Mouse (Mus musculus) forebrain, embryonic 12.5 days (tissue): ENCODE measurements around the gene Map3k20. TPM values are rescaled to one million over a fixed set of nuclear protein-coding genes. Genes with fewer than 3 reads are reported as not detected.

Experiments
- ATAC-seq: fragments of 200-750 bp; cut with Nextera tagmentation; 2 replicates; pipeline ENCODE4 v1.8.0; 2017; ENCODE audit warnings: moderate TSS enrichment; ENCODE audit not compliant: low FRiP score
- H3K27ac ChIP-seq: fragments of 300-500 bp; sonication (generic); 2 replicates; pipeline ENCODE4 v1.5.1; 2016; ENCODE audit warnings: mild to moderate bottlenecking
- H3K27me3 ChIP-seq: fragments of 300-500 bp; sonication (generic); 2 replicates; pipeline ENCODE4 v1.6.1; 2016; ENCODE audit warnings: mild to moderate bottlenecking
- H3K36me3 ChIP-seq: fragments of 300-500 bp; sonication (generic); replicated peaks from 2 replicates; pipeline ENCODE4 v1.6.1; 2016; ENCODE audit warnings: mild to moderate bottlenecking
- H3K4me1 ChIP-seq: fragments of 300-500 bp; sonication (generic); 2 replicates; pipeline ENCODE4 v1.6.1; 2016
- H3K4me2 ChIP-seq: fragments of 300-500 bp; sonication (generic); 2 replicates; pipeline ENCODE4 v1.6.1; 2016; ENCODE audit warnings: mild to moderate bottlenecking, moderate library complexity
- H3K4me3 ChIP-seq: fragments of 300-500 bp; sonication (generic); replicated peaks from 2 replicates; pipeline ENCODE4 v1.5.1; 2016; ENCODE audit warnings: mild to moderate bottlenecking
- H3K9ac ChIP-seq: fragments of 300-500 bp; sonication (generic); 2 replicates; pipeline ENCODE4 v1.6.1; 2016; ENCODE audit warnings: mild to moderate bottlenecking
- H3K9me3 ChIP-seq: fragments of 300-500 bp; sonication (generic); 2 replicates; pipeline ENCODE4 v1.6.1; 2016
- WGBS: fragments of 180-500 bp; shearing (Covaris S2); methylation state at CpG from one replicate; pipeline ENCODE4 v1.1.7; 2016; 5-methylcytosine and 5-hydroxymethylcytosine counted together
- polyA plus RNA-seq: library from polyadenylated mRNA; unstranded; fragments of >200 nt; fragmentation: Nextera tagmentation; extraction: Ambion mirVana; gene quantifications from 2 replicates; pipeline ENCODE4 v1.2.1, GENCODE M21; 2016

Gene Map3k20
- polyA plus RNA-seq, 1 experiment from 2014 or later, result 7.0 TPM

GRCm38 (mm10) chr2:72284689-72285088 is 748 bp upstream of the Map3k20 start:
- WGBS, result 82% methylated on average over 7 of the region's 7 CpGs
- Histone ChIP-seq H3K27ac (no peak overlapping the region), H3K4me2 (no peak overlapping the region), H3K4me3 (no peak overlapping the region), H3K27me3 (peaks cover 17% of the 10 kb centered on the region; the same call in 1 of the 2 replicates), H3K4me1 (peaks cover 2% of the 10 kb centered on the region; the same call in 1 of the 2 replicates), H3K36me3 (no peaks in the 10 kb centered on the region), H3K9me3 (no peaks in the 10 kb centered on the region), H3K9ac (no peak overlapping the region)
- ATAC-seq, result no peak

DNA sequence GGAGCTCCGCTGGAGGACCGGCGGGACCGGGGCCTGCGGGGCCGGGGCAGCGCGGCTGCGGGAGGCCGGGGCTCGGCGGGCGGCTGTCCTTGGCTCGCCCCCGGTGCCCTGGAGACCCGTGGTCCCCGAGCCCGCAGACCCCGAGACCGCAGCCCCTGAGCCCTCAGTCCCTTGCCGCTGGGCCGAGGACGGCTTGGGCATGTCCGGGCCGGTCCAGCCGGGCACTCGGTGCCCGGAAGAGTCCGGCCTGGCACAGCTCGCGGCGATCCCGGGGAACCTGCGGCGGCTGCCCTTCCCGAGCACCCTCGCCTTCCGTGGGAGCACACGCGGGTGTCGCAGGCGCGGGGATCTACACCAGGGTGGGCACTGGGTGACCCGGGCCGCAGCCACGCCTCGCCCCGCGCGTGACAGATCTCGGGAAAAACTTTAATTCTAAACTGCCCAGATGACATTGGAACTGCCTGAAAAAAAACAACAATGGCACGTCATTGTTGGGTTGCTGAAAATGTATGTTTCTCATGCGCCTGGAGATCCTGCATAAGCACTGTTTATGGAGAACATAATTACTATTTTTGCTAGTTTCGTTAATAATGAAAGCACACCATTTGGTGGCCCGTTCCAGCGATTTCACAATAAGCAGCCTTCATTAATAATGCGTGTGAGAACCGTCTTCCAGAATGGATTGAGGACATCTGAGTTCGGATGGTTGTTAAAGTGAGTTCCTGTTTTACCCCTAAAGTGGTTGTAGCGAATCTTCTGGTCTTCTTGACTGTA is 638 bp downstream of the Map3k20 start:
- peak; percentile 63 for ATAC-seq
- Histone ChIP-seq H3K9me3 (no peaks in the 10 kb centered on the region), H3K27me3 (peaks cover 17% of the 10 kb centered on the region; the same call in 1 of the 2 replicates), H3K27ac (0 out of 2 replicates have a peak overlapping the region, but pooled peaks have one; percentile 43), H3K36me3 (no peaks in the 10 kb centered on the region), H3K4me2 (peak overlapping the region; percentile 90), H3K4me1 (peaks cover 2% of the 10 kb centered on the region; the same call in 1 of the 2 replicates), H3K4me3 (peak overlapping the region; percentile 91), H3K9ac (peak overlapping the region; percentile 86)
- 1% methylated on average over 41 of the region's 60 CpGs for WGBS

GRCm38 (mm10) chr2:72287142-72287541 is 1.7 kb downstream of the Map3k20 start:
- H3K4me3 ChIP-seq, result no peak overlapping the region
- ATAC-seq, result no peak
- no peaks in the 10 kb centered on the region for H3K9me3 ChIP-seq
- H3K27ac ChIP-seq, result no peak overlapping the region
- WGBS, result 65% methylated on average over 4 of the region's 4 CpGs
- peaks cover 17% of the 10 kb centered on the region; the same call in 1 of the 2 replicates for H3K27me3 ChIP-seq
- peaks cover 2% of the 10 kb centered on the region; the same call in 1 of the 2 replicates for H3K4me1 ChIP-seq
- no peak overlapping the region for H3K9ac ChIP-seq
- H3K4me2 ChIP-seq, result no peak overlapping the region
- H3K36me3 ChIP-seq, result no peaks in the 10 kb centered on the region

DNA sequence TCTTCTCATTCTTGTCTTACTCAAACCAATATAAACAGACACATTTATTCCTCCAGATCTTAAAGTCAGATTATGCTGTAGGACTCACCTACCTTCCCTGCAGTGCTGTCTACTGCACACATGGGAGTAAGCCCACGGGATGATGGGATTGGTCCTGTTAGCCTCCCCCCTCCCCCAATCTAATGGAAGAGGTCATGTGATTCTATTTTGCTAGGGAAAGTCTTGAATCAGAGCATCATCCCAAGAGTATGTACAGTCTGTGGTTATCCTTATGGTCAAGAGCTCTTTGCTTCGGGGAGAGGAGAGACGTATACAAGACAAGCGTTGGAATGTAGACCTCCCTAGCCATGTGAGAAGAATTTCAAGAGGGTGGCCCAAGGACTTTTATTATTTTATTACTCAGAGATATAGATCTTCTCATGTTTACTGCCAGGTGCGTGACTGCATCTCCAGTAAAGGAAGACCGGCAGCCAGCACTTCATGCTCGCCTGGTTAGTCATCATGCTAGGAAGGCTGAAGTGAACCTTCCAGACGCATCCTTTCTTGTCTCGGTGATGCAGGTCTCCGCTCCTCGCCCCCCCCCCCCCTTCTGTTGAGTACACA is 3.6 kb downstream of the Map3k20 start:
- Histone ChIP-seq H3K27ac (no peak overlapping the region), H3K9ac (no peak overlapping the region), H3K4me1 (peaks cover 2% of the 10 kb centered on the region; the same call in 1 of the 2 replicates), H3K4me3 (no peak overlapping the region), H3K27me3 (peaks cover 13% of the 10 kb centered on the region; the same call in 1 of the 2 replicates), H3K9me3 (no peaks in the 10 kb centered on the region), H3K36me3 (no peaks in the 10 kb centered on the region), H3K4me2 (no peak overlapping the region)
- 89% methylated on average over 11 of the region's 11 CpGs for WGBS
- no peak for ATAC-seq

DNA sequence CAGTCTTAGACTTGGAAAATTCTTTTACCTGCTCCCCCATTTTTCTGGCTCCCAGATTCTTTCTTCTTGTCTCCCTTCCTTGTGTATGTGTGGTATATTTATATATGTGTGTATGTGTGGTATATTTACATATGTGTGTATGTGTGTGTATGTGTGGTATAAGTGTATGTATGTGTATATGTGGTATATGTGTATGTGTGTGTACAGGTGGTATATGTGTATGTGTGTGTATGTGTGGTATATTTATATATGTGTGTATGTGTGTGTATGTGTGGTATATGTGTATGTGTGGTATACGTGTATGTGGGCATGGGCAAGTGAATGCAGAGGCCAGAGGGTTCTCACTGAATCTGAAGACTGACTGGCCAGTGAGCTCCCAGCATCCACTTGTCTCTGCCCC is 5.7 kb downstream of the Map3k20 start:
- H3K27me3 ChIP-seq, result peaks cover 8% of the 10 kb centered on the region; the same call in 1 of the 2 replicates
- no peak for ATAC-seq

DNA sequence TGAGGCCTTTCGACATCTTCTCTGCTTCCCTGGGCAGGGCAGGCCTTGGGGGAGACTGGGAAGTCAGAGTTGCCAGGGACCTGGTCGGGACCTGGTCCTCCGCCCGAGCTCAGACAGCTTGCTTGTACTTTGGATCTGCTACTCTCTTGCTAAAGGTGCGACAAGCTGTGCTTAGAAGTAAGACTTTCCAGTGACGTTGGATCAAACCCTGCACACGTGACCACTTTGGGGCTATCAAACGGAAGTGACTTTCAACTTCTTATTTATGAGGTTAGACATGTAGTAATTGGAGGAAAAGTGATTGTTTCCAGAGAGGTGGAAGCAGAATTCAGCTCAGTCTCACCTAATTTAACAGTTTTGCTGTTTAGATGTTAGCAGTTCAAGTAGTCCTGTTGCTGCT is 7.1 kb downstream of the Map3k20 start:
- Histone ChIP-seq H3K9ac (no peak overlapping the region), H3K4me2 (no peak overlapping the region)
- 88% methylated on average over 8 of the region's 8 CpGs for WGBS

More for the DNA sequence above, 5.7 kb downstream of the Map3k20 start:
- no peaks in the 10 kb centered on the region for H3K9me3 ChIP-seq
- H3K36me3 ChIP-seq, result no peaks in the 10 kb centered on the region
- 68% methylated on average over 1 of the region's 1 CpGs for WGBS
- no peak overlapping the region for H3K4me2 ChIP-seq
- H3K4me1 ChIP-seq, result no peaks in the 10 kb centered on the region
- no peak overlapping the region for H3K4me3 ChIP-seq
- no peak overlapping the region for H3K9ac ChIP-seq
- H3K27ac ChIP-seq, result no peak overlapping the region

GRCm38 (mm10) chr2:72294994-72295393 is 9.6 kb downstream of the Map3k20 start:
- WGBS, result 80% methylated on average over 6 of the region's 6 CpGs

More for the DNA sequence above, 7.1 kb downstream of the Map3k20 start:
- Histone ChIP-seq H3K36me3 (no peaks in the 10 kb centered on the region), H3K4me3 (no peak overlapping the region), H3K4me1 (no peaks in the 10 kb centered on the region), H3K27me3 (0 out of 2 replicates have a peak, but pooled peaks cover 2% of the 10 kb centered on the region), H3K27ac (no peak overlapping the region), H3K9me3 (no peaks in the 10 kb centered on the region)
- no peak for ATAC-seq

GRCm38 (mm10) chr2:72296984-72297715 is 11.7 kb downstream of the Map3k20 start:
- Histone ChIP-seq H3K4me1 (no peaks in the 10 kb centered on the region), H3K4me2 (no peak overlapping the region), H3K9me3 (no peaks in the 10 kb centered on the region), H3K27me3 (no peaks in the 10 kb centered on the region), H3K27ac (no peak overlapping the region), H3K36me3 (no peaks in the 10 kb centered on the region), H3K4me3 (no peak overlapping the region), H3K9ac (no peak overlapping the region)
- WGBS, result 91% methylated on average over 10 of the region's 10 CpGs
- no peak for ATAC-seq

More at GRCm38 (mm10) chr2:72294994-72295393, 9.6 kb downstream of the Map3k20 start:
- no peak overlapping the region for H3K4me2 ChIP-seq
- no peak for ATAC-seq
- no peak overlapping the region for H3K27ac ChIP-seq
- H3K9ac ChIP-seq, result no peak overlapping the region
- H3K4me3 ChIP-seq, result no peak overlapping the region
- no peaks in the 10 kb centered on the region for H3K36me3 ChIP-seq
- no peaks in the 10 kb centered on the region for H3K9me3 ChIP-seq
- no peaks in the 10 kb centered on the region for H3K4me1 ChIP-seq
- no peaks in the 10 kb centered on the region for H3K27me3 ChIP-seq

DNA sequence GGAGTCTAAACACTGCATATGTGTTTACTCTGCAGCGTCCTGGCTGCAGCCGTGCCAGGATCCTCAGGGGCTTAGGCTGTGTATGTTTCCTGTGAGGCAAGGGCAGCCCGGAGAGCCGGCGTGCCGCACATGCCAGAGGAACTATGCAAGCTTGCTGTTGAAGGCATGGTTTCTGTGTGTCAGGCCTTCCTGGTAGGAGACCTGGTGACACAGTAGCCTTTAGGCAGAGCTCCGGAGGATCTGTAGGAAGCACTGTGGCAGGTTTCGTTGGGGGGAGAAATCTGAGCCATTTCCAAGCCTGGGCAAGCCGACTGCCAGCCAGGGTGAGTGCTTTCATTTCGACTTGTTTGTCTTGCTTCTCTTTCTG is 12.3 kb downstream of the Map3k20 start:
- no peaks in the 10 kb centered on the region for H3K4me1 ChIP-seq
- no peaks in the 10 kb centered on the region for H3K27me3 ChIP-seq
- no peaks in the 10 kb centered on the region for H3K9me3 ChIP-seq
- no peak for ATAC-seq
- H3K4me2 ChIP-seq, result no peak overlapping the region
- 87% methylated on average over 10 of the region's 10 CpGs for WGBS
- H3K4me3 ChIP-seq, result no peak overlapping the region
- no peak overlapping the region for H3K9ac ChIP-seq
- no peak overlapping the region for H3K27ac ChIP-seq
- H3K36me3 ChIP-seq, result no peaks in the 10 kb centered on the region

- no peaks in the 10 kb centered on the region for H3K36me3 ChIP-seq
- H3K9ac ChIP-seq, result no peak overlapping the region
- no peaks in the 10 kb centered on the region for H3K9me3 ChIP-seq
- H3K4me1 ChIP-seq, result no peaks in the 10 kb centered on the region
- H3K27me3 ChIP-seq, result no peaks in the 10 kb centered on the region
- WGBS, result 56% methylated on average over 4 of the region's 4 CpGs
- no peak overlapping the region for H3K4me2 ChIP-seq
- H3K27ac ChIP-seq, result no peak overlapping the region; the same call in 1 of the 2 replicates
- no peak for ATAC-seq
- no peak overlapping the region for H3K4me3 ChIP-seq
Measured at GRCm38 (mm10) chr2:72298406-72298805, 13.0 kb downstream of the Map3k20 start.

DNA sequence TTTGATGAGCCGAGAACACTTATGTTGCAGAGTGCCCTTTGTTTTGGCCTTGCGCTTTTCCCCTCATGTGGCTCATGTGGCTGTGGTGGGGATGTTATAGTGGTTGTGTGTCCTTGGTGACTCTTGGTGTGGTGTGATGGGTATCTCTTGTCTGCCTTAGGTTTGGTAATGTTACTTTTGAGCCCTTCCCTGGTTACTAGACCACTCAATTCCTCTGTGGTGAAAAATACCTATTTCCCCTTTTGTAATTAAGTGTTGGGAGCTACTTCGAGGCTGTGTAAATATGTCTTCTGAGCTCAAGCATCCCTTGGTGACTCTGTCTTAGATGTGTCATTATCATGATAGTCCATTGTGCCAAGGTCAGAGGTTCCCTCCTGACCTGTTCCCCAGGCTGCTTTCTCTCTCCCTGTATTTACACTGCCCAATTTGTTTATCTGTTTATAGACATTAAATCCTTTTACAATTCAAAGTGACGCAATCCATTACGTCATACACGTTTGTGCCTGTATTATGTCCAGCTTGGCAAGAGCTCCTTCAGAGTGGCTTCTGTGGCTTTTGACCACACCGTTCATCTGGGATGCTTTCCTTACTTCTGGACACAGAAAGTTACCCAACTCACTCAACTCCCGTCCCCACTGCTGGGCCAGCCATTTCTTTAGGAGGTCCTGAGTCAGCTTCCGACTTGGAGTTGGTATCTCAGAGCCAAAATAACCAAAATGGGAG is 15.9 kb downstream of the Map3k20 start:
- Histone ChIP-seq H3K4me3 (no peak overlapping the region), H3K36me3 (peaks cover 6% of the 10 kb centered on the region; the same call in 1 of the 2 replicates), H3K4me2 (no peak overlapping the region), H3K27me3 (no peaks in the 10 kb centered on the region), H3K9ac (no peak overlapping the region), H3K4me1 (no peaks in the 10 kb centered on the region), H3K9me3 (no peaks in the 10 kb centered on the region), H3K27ac (no peak overlapping the region)
- ATAC-seq, result no peak
- WGBS, result 88% methylated on average over 9 of the region's 9 CpGs
